Mouse (Mus musculus) heart, postnatal 10 days (tissue): ENCODE results near the gene Fam92b. TPM values are rescaled to one million over a fixed set of nuclear protein-coding genes. Genes with fewer than 3 reads are reported as not detected.

Experiments used
- DNase-seq, 2 experiments: peaks; one replicate each; pipeline ENCODE4 v3.0.0; 2021
- intact Hi-C: fragments of 180-260 bp; cut with DNase I; formaldehyde crosslinking; loops from one replicate; pipeline ENCODE4 v1.15.1; 2025
- total RNA-seq, 2 experiments: library from RNA; stranded (reverse); gene quantifications; 2 replicates each; pipeline ENCODE4 v1.2.3; 2021

Gene Fam92b
- total RNA-seq, 2 experiments from 2014 or later: not detected

GRCm38 (mm10) chr8:120119429-120119828 lies 57.8 kb downstream of the Fam92b start:
- no peak for DNase-seq
- intact Hi-C loops: no loop called here

- intact Hi-C loops: no loop called here
- no peak for DNase-seq
Observed at GRCm38 (mm10) chr8:120118847-120119246, 58.4 kb downstream of the Fam92b start.

GRCm38 (mm10) chr8:120118162-120118561 lies 59.1 kb downstream of the Fam92b start:
- intact Hi-C loops: no loop called here
- DNase-seq: no peak

GRCm38 (mm10) chr8:120116600-120116999 lies 60.7 kb downstream of the Fam92b start:
- intact Hi-C loops: no loop called here
- DNase-seq: no peak

Other genes with a start within 250 kb of the Fam92b start
- 10 to 100 TPM; 10.6 to 14.8 TPM for gene Crispld2, start 185.0 kb downstream of the Fam92b start, total RNA-seq
- 10 to 100 TPM; 38.0 to 43.6 TPM for gene Zdhhc7, start 76.0 kb downstream of the Fam92b start, total RNA-seq
- gene 6430548M08Rik, start 63.3 kb downstream of the Fam92b start, total RNA-seq: 10 to 100 TPM; 18.7 to 20.1 TPM
- gene Gse1, start 51.0 kb upstream of the Fam92b start, total RNA-seq: 10 to 100 TPM; 32.6 to 34.6 TPM